Comparison of ENCODE assay signal across 8 mouse cellular contexts in the genomic region with DNA sequence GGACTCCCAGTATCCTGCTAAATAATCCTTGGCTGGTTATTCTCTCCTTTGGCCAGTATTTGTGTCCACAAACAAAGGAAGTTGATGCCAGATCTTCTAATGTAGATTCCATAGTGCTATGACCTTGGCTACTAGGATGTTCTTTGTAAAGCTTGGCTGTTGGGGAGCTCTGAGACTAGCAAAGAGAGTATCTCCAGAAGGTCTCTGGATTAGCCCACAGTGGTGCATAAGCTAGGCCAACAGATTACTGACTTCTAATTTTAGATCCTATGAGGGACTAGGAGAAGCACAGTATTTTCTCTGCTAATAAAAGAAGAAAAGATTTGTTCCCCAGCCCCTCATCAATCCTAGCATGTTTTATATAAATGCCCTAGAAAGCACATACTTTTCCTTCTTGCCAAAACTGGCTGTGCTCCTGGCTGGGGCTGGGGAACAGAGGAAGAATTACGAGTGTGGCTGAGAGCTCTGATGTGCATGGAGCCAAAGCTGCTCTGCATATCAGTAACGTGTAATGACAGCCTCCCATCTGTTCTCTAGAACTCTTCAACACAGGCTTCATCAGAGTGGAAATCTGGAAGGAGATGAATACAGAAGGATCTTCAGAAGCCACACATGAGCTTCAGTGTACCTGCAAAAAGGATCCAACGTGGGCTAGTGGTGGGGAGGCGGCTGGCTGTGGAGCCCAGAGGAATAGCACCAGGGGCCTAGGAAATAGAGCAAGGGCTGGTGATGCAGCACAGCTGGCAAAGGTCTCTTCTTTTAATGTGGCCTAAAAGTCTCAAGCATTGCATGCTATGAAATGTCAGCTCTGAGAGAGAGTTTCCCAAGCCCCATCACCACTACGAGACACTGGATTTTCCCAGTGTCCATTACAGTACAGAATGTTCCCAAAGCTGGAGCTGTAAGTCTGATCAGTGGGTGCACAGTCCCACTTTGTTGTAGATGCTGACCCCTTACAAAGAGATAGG.
DNase-seq lines count a peak whose midpoint lies in the region; ATAC-seq and TF ChIP-seq lines count a peak whose summit lies in the region.

No protein-coding gene starts in this region.

- no peak for ATAC-seq in stomach, embryonic 14.5 days (ENCODE audit: insufficient number of reproducible peaks, insufficient read depth, low FRiP score, low read depth)
- no peak for ATAC-seq in liver, postnatal 0 days

- H3K9me3 ChIP-seq in stomach, embryonic 14.5 days (ENCODE audit: control insufficient read depth, low read depth, low read length): no peaks in the 10 kb centered on the region
- H3K9me3 ChIP-seq in liver, postnatal 0 days (ENCODE audit: low read length): no peaks in the 10 kb centered on the region

- H3K27ac ChIP-seq in stomach, embryonic 14.5 days (ENCODE audit: low read length): peak overlapping the region; percentile 16; the same call in 1 of the 2 replicates
- H3K27ac ChIP-seq in liver, postnatal 0 days (ENCODE audit: low read depth): no peak overlapping the region

- intact Hi-C loops in gastrocnemius, postnatal 14 days (cut with DNase I; ENCODE audit: low total_unique reads): no loop called here
- intact Hi-C loops in left cerebral cortex, postnatal 10 days (cut with DNase I): loop anchor here (5.0 kb wide), 1 partner anchor 287 kb away; no protein-coding TSS in a partner anchor

- H3K4me1 ChIP-seq in stomach, embryonic 14.5 days (ENCODE audit: control insufficient read depth, insufficient read depth, low read length): no peaks in the 10 kb centered on the region
- no peaks in the 10 kb centered on the region for H3K4me1 ChIP-seq in liver, postnatal 0 days (ENCODE audit: insufficient read depth)

- no peaks in the 10 kb centered on the region for H3K27me3 ChIP-seq in stomach, embryonic 14.5 days (ENCODE audit: control insufficient read depth, insufficient read depth, low read length)
- no peaks in the 10 kb centered on the region for H3K27me3 ChIP-seq in liver, postnatal 0 days (ENCODE audit: insufficient read depth, low read length)

- no peak overlapping the region for H3K9ac ChIP-seq in stomach, embryonic 14.5 days (replicated peaks; ENCODE audit: low read depth, low read length)
- H3K9ac ChIP-seq in liver, postnatal 0 days (replicated peaks): no peak overlapping the region

- no peak for TF ChIP-seq EP300 in liver, postnatal 0 days (IDR thresholded peaks at IDR 0.05; ENCODE audit: low read depth)

- H3K4me2 ChIP-seq in stomach, embryonic 14.5 days (replicated peaks; ENCODE audit: low read depth, low read length): no peak overlapping the region
- H3K4me2 ChIP-seq in liver, postnatal 0 days (ENCODE audit: low read depth, low read length): no peak overlapping the region

- no peak for TF ChIP-seq CTCF in liver, postnatal 0 days (IDR thresholded peaks at IDR 0.05; ENCODE audit: low read depth)

- no peaks in the 10 kb centered on the region for H3K36me3 ChIP-seq in stomach, embryonic 14.5 days (ENCODE audit: control insufficient read depth, insufficient read depth, low read length)
- no peaks in the 10 kb centered on the region for H3K36me3 ChIP-seq in liver, postnatal 0 days (replicated peaks; ENCODE audit: insufficient read depth, low read length)

- no peak overlapping the region for H3K4me3 ChIP-seq in stomach, embryonic 14.5 days (ENCODE audit: low read depth, low read length)
- H3K4me3 ChIP-seq in liver, postnatal 0 days (ENCODE audit: low read depth, low read length): no peak overlapping the region

- DNase-seq in gastrocnemius, postnatal 14 days: peak; percentile 26
- DNase-seq in gastrocnemius, adult 18-20 months (ENCODE audit: low spot score): no peak
- peak; percentile 68 for DNase-seq in brain, embryonic 18.5 days (ENCODE audit: low read depth, low spot score)
- DNase-seq in heart, adult 9 months (ENCODE audit: low spot score in 2 of 2): peak; percentile 2 to 17
- peak; percentile 23 to 70 for DNase-seq in left cerebral cortex, postnatal 10 days (ENCODE audit: extremely low spot score in 1 of 2, low spot score in 2 of 2)
- no peak for DNase-seq in liver, postnatal 0 days
- DNase-seq in spleen, adult 18-20 months: no peak

- WGBS in stomach, embryonic 14.5 days: 56% methylated on average over 5 of the region's 5 CpGs
- 73% methylated on average over 5 of the region's 5 CpGs for WGBS in liver, postnatal 0 days (ENCODE audit: insufficient replicate concordance)

Comparison
In these comparisons a context has a peak if more than half of its experiments do, and no peak if none do; other contexts are left out.
1. DNase-seq: peak in gastrocnemius, postnatal 14 days (single experiment), brain, embryonic 18.5 days (single experiment), heart, adult 9 months (2 of 2) and left cerebral cortex, postnatal 10 days (2 of 2); none in gastrocnemius, adult 18-20 months (single experiment), liver, postnatal 0 days (single experiment) and spleen, adult 18-20 months (0 of 2).